Mouse (Mus musculus) left cerebral cortex, adult 8-10 months (tissue): ENCODE measurements around the gene Rsph3a. TPM values are rescaled to one million over a fixed set of nuclear protein-coding genes. Genes with fewer than 3 reads are reported as not detected.
"Not testable (repeated sequence)": the region's sequence is repeated elsewhere in the genome, so short reads cannot be mapped to it uniquely, and the experiment has no call there.

Experiments
- DNase-seq, 2 experiments: peaks; one replicate each; pipeline ENCODE4 v3.0.0; 2022; ENCODE audit warnings: low spot score in 2 of 2
- total RNA-seq, 4 experiments: library from RNA; stranded (reverse); gene quantifications; 2 replicates each; pipeline ENCODE4 v1.2.4; 2022

The Rsph3a gene
- total RNA-seq, 4 experiments from 2014 or later: 27.8 to 50.4 (median 34.7) TPM

GRCm38 (mm10) chr17:7927582-7928535 lies 17.6 kb upstream of the Rsph3a start:
- DNase-seq: peak in 1 of 2 experiments; percentile 29

- DNase-seq: no peak
Measured at GRCm38 (mm10) chr17:7928662-7929061, 16.8 kb upstream of the Rsph3a start.

- no peak for DNase-seq
Measured at GRCm38 (mm10) chr17:7929279-7929678, 16.1 kb upstream of the Rsph3a start.

GRCm38 (mm10) chr17:7931096-7931990 lies 14.1 kb upstream of the Rsph3a start:
- DNase-seq: no peak

GRCm38 (mm10) chr17:7932121-7932520 lies 13.3 kb upstream of the Rsph3a start:
- not testable (repeated sequence) for DNase-seq

- peak in 1 of 2 experiments; percentile 18 for DNase-seq
Measured at GRCm38 (mm10) chr17:7939640-7940039, 5.8 kb upstream of the Rsph3a start.

GRCm38 (mm10) chr17:7946053-7946627 lies 726 bp downstream of the Rsph3a start:
- not testable (repeated sequence) for DNase-seq

GRCm38 (mm10) chr17:7951333-7951732 lies 5.9 kb downstream of the Rsph3a start:
- not testable (repeated sequence) for DNase-seq

- DNase-seq: not testable (repeated sequence)
Measured at GRCm38 (mm10) chr17:7957242-7957641, 11.8 kb downstream of the Rsph3a start.

- not testable (repeated sequence) for DNase-seq
Measured at GRCm38 (mm10) chr17:7963333-7963732, 17.9 kb downstream of the Rsph3a start.

GRCm38 (mm10) chr17:7964398-7964797 lies 19.0 kb downstream of the Rsph3a start:
- not testable (repeated sequence) for DNase-seq

- not testable (repeated sequence) for DNase-seq
Measured at GRCm38 (mm10) chr17:7968490-7968889, 23.1 kb downstream of the Rsph3a start.

GRCm38 (mm10) chr17:7969782-7970181 lies 24.4 kb downstream of the Rsph3a start:
- DNase-seq: not testable (repeated sequence)

- DNase-seq: not testable (repeated sequence)
Measured at GRCm38 (mm10) chr17:7983484-7983883, 38.1 kb downstream of the Rsph3a start.

GRCm38 (mm10) chr17:7985597-7985996 lies 40.2 kb downstream of the Rsph3a start:
- DNase-seq: not testable (repeated sequence)

- DNase-seq: not testable (repeated sequence)
Measured at GRCm38 (mm10) chr17:7987038-7987437, 41.6 kb downstream of the Rsph3a start.

GRCm38 (mm10) chr17:8003248-8003647 lies 57.8 kb downstream of the Rsph3a start:
- not testable (repeated sequence) for DNase-seq

GRCm38 (mm10) chr17:8006771-8007170 lies 61.4 kb downstream of the Rsph3a start:
- not testable (repeated sequence) for DNase-seq

GRCm38 (mm10) chr17:8009565-8009964 lies 64.2 kb downstream of the Rsph3a start:
- DNase-seq: not testable (repeated sequence)

- DNase-seq: not testable (repeated sequence)
Measured at GRCm38 (mm10) chr17:8013974-8014373, 68.6 kb downstream of the Rsph3a start.

GRCm38 (mm10) chr17:8022675-8023074 lies 77.3 kb downstream of the Rsph3a start:
- not testable (repeated sequence) for DNase-seq
